Mouse (Mus musculus): ENCODE measurements around the gene Cdkn3. TPM values are rescaled to one million over a fixed set of nuclear protein-coding genes. Genes with fewer than 3 reads are reported as not detected.

Cdkn3 gene
- total and polyA plus RNA-seq, 3 experiments = 16.0 to 27.8 (median 22.8) TPM

DNA sequence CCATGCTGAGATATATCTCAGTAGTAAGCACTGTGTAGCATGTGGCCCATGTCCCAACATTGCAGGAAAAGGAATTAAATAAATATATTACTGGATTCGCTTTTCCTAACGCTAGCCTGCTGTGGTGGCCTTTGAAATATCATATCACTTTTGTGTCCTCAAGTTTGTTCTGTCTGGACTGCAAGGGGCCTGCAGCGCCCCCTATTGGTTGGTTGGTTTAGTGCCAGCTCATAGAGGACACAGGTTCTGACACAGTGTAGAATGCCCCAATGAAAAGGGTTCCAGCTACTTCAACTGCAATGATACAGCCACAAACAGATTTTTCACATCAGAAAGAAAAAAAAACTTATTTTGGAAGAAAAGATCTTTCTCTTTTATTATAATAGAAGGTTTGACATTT is 34.6 kb upstream of the Cdkn3 start:
- Histone ChIP-seq H3K4me2 (ENCODE audit: insufficient read depth, low read depth, poor library complexity, severe bottlenecking) (no peak overlapping the region), H3K27ac (ENCODE audit: insufficient read depth, low read depth) (no peak overlapping the region), H3K9ac (ENCODE audit: insufficient read depth, low read depth) (no peak overlapping the region), H3K79me2 (replicated peaks; ENCODE audit: control insufficient read depth, extremely low read depth, insufficient read depth, poor library complexity, severe bottlenecking) (no peaks in the 10 kb centered on the region), H3K4me1 (ENCODE audit: control insufficient read depth in 1 of 2, insufficient read depth in 2 of 2) (no peaks in the 10 kb centered on the region), H3K36me3 (replicated peaks in 1 of 2; ENCODE audit: control insufficient read depth in 1 of 2, insufficient read depth in 1 of 2, low read length in 1 of 2) (no peaks in the 10 kb centered on the region), H3K27me3 (replicated peaks) (no peaks in the 10 kb centered on the region), H3K4me3 (replicated peaks in 1 of 3; ENCODE audit: low read depth in 2 of 3, low read length in 2 of 3, poor library complexity in 1 of 3) (no peak overlapping the region), H3K9me3 (replicated peaks; ENCODE audit: low read length) (no peaks in the 10 kb centered on the region)
- in situ Hi-C loops (cut with MboI; ENCODE audit: low pct_ligation_motif_present, low pct_unique_long_range_greater_than_20kb, low sequenced_read_pairs) (loop anchor here (10.0 kb wide), 1 partner anchor 741 kb away; no protein-coding TSS in a partner anchor), dilution Hi-C loops (cut with MboI; ENCODE audit: extremely low pct_ligation_motif_present, extremely low pct_unique_long_range_greater_than_20kb, low sequenced_read_pairs) (no loop called here)
- peak; percentile 67 for DNase-seq (ENCODE audit: extremely low read depth)
- TF ChIP-seq MAX (IDR thresholded peaks at IDR 0.05; ENCODE audit: low read length) (no peak), CTCF (conservative IDR thresholded peaks at IDR 0.05 in 1 of 2, IDR thresholded peaks at IDR 0.05 in 1 of 2; ENCODE audit: low read depth in 2 of 2, low read length in 2 of 2) (peak; percentile 41 to 66; a peak in 3 of 4 replicates), KAT2A (IDR thresholded peaks at IDR 0.05; ENCODE audit: insufficient replicate concordance, low read length) (no peak), MXI1 (IDR thresholded peaks at IDR 0.05; ENCODE audit: low read depth, low read length) (no peak), ZMIZ1 (IDR thresholded peaks at IDR 0.05; ENCODE audit: low read depth, low read length) (no peak), NELFE (IDR thresholded peaks at IDR 0.05; ENCODE audit: low read depth, low read length) (no peak), USF1 (IDR thresholded peaks at IDR 0.05; ENCODE audit: low read depth, low read length) (no peak), RAD21 (IDR thresholded peaks at IDR 0.05; ENCODE audit: low read depth, low read length) (peak; percentile 36), ELF1 (IDR thresholded peaks at IDR 0.05; ENCODE audit: low read depth, low read length) (no peak), JUN (IDR thresholded peaks at IDR 0.05; ENCODE audit: insufficient read depth, low read depth, low read length) (no peak), ETS1 (conservative IDR thresholded peaks at IDR 0.05; ENCODE audit: low read depth, low read length) (no peak), SMC3 (IDR thresholded peaks at IDR 0.05; ENCODE audit: low read depth, low read length) (peak; percentile 6; the same call in 1 of the 2 replicates), USF2 (conservative IDR thresholded peaks at IDR 0.05; ENCODE audit: low read depth, low read length) (no peak)

DNA sequence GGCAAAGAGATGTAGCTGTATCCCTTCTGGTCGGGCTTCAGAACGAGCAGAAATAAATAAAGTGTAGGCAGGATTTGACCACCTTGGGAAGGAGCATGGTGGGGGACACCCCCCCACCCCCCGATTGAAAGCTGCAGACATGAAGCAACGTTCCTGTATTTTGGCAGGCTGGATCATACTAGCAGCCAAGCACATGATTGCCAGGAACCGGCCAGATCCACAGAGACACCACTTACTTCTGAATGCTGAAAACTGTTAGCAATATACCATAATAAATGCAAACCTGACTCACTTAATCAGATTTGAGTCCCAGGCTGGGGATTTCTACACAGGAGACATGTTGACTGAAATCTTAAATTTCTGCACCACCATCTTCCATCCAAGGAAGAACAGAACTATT is 26.1 kb upstream of the Cdkn3 start:
- Histone ChIP-seq H3K36me3 (replicated peaks in 1 of 2; ENCODE audit: control insufficient read depth in 1 of 2, insufficient read depth in 1 of 2, low read length in 1 of 2) (no peaks in the 10 kb centered on the region), H3K4me2 (ENCODE audit: insufficient read depth, low read depth, poor library complexity, severe bottlenecking) (0 out of 2 replicates have a peak overlapping the region, but pooled peaks have one; percentile 59), H3K9me3 (replicated peaks; ENCODE audit: low read length) (no peaks in the 10 kb centered on the region), H3K4me3 (replicated peaks in 1 of 3; ENCODE audit: low read depth in 2 of 3, low read length in 2 of 3, poor library complexity in 1 of 3) (no peak overlapping the region), H3K4me1 (ENCODE audit: control insufficient read depth in 1 of 2, insufficient read depth in 2 of 2) (peaks cover 0 to 4% of the 10 kb centered on the region in 2 experiments; a peak in 1 of 4 replicates), H3K27me3 (replicated peaks) (no peaks in the 10 kb centered on the region), H3K27ac (ENCODE audit: insufficient read depth, low read depth) (no peak overlapping the region), H3K9ac (ENCODE audit: insufficient read depth, low read depth) (no peak overlapping the region), H3K79me2 (replicated peaks; ENCODE audit: control insufficient read depth, extremely low read depth, insufficient read depth, poor library complexity, severe bottlenecking) (no peaks in the 10 kb centered on the region)
- TF ChIP-seq CHD2 (IDR thresholded peaks at IDR 0.05; ENCODE audit: low read length) = no peak
- no peak for TF ChIP-seq NELFE (IDR thresholded peaks at IDR 0.05; ENCODE audit: low read depth, low read length)
- TF ChIP-seq UBTF (IDR thresholded peaks at IDR 0.05; ENCODE audit: low read depth, low read length) = no peak
- no peak for TF ChIP-seq POLR2AphosphoS2 (IDR thresholded peaks at IDR 0.05; ENCODE audit: low read depth, low read length)
- no peak for TF ChIP-seq MAFK (IDR thresholded peaks at IDR 0.05; ENCODE audit: insufficient replicate concordance, low read length)
- TF ChIP-seq JUN (IDR thresholded peaks at IDR 0.05; ENCODE audit: insufficient read depth, low read depth, low read length) = no peak
- no peak for TF ChIP-seq ZC3H11A (IDR thresholded peaks at IDR 0.05; ENCODE audit: low read depth, low read length)
- TF ChIP-seq CTCF (conservative IDR thresholded peaks at IDR 0.05 in 1 of 2, IDR thresholded peaks at IDR 0.05 in 1 of 2; ENCODE audit: low read depth in 2 of 2, low read length in 2 of 2) = no peak
- no peak for TF ChIP-seq TBP (conservative IDR thresholded peaks at IDR 0.05; ENCODE audit: low read depth, low read length)
- TF ChIP-seq CHD1 (IDR thresholded peaks at IDR 0.05; ENCODE audit: low read depth, low read length) = no peak
- TF ChIP-seq USF1 (IDR thresholded peaks at IDR 0.05; ENCODE audit: low read depth, low read length) = no peak
- TF ChIP-seq ELF1 (IDR thresholded peaks at IDR 0.05; ENCODE audit: low read depth, low read length) = no peak
- no peak for TF ChIP-seq ZNF384 (IDR thresholded peaks at IDR 0.05; ENCODE audit: low read depth, low read length)
- no peak for TF ChIP-seq MEF2A (IDR thresholded peaks at IDR 0.05; ENCODE audit: borderline replicate concordance, low read depth, low read length)
- no peak for DNase-seq (ENCODE audit: extremely low read depth)
- in situ Hi-C loops (cut with MboI; ENCODE audit: low pct_ligation_motif_present, low pct_unique_long_range_greater_than_20kb, low sequenced_read_pairs) = no loop called here
- dilution Hi-C loops (cut with MboI; ENCODE audit: extremely low pct_ligation_motif_present, extremely low pct_unique_long_range_greater_than_20kb, low sequenced_read_pairs) = no loop called here
